Mouse (Mus musculus): ENCODE data around the gene Slc35b1.

The Slc35b1 gene

DNA sequence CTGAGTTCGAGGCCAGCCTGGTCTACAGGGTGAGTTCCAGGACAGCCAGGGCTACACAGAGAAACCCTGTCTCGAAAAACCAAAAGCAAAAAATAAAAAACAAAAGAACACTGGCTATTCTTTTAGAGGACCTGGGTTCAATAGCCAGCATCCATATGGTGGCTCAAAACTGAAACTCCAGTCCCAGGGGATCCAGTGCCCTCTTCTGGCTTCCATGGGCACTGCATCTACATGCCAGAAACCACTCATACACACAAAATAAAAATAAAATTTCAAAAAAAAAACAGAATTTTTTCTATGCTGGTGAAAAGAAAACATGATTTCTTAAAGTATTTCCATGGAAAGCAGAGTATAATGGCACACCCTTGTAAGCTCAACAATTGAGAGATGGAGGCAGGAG lies 47.7 kb downstream of the Slc35b1 start:
- no peak for DNase-seq (ENCODE audit: low spot score)

Measured in c-Kit-positive CD71-positive TER-119-positive erythroid progenitor cells, embryonic 14.5 days (primary cell).